Mouse (Mus musculus) spleen, postnatal 14 days (tissue): Measurements from ENCODE around the gene Fasl.

Experiments used
- DNase-seq, 2 experiments: peaks; one replicate each; pipeline ENCODE4 v3.0.0; 2021 to 2022; ENCODE audit warnings: low spot score in 2 of 2

The Fasl gene

DNA sequence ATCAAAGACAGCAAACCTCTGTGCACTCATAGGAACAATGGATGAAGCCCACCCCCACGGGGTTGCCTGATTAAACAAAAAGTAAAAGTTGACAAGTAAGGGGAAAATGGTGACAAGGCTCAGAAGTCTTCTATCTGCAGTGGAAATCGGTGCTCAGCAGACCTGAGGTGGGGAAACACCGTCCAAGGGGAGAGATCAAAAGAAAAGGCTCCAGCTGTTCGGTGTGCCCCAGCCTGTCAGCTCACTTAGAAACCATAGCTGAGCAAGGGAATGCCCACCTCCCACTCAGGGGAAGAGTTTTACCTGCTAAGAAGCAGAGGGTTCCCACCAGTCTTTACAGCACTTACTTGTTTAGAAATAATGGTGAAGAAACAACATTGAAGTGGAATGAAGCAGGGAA is 26.7 kb downstream of the Fasl start:
- DNase-seq = no peak

DNA sequence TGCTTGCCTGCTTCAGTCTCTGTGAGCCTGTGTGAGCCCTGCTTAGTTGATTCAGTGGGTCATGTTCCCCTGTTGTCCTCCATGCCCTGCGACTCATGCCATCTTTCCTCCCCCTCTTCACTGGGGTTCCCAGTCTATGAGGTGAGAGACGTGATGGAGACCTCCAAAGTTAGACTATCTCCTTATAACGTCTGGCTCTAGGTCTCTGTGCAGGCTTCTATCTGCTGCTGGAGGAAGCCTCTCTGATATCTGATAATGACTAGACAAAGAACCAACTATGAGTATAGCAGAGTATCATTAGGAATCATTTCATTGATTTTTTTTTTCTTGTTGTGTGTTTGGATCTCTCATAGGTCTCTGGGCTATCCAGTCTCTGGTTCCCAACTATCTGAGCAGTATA is 31.7 kb downstream of the Fasl start:
- DNase-seq = no peak

DNA sequence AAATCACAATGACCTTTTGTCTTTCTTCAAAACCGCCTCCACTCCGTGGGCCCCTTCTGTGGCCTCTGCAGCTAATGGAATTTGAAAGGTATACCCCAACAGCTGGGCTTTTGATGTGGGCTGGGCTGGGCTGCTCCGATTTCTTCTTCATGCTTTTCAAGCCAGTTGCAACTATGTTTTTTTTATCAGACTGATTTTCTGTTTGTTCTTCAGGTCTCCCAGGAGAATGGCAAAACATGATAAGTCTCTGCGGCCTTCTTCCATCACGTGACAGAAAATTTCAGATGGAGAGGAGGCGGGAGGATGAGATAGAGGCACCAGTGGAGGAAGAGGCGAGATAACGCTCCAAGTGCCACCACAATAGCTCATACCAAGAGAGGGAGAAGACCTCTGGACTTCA is 37.0 kb downstream of the Fasl start:
- DNase-seq = no peak

DNA sequence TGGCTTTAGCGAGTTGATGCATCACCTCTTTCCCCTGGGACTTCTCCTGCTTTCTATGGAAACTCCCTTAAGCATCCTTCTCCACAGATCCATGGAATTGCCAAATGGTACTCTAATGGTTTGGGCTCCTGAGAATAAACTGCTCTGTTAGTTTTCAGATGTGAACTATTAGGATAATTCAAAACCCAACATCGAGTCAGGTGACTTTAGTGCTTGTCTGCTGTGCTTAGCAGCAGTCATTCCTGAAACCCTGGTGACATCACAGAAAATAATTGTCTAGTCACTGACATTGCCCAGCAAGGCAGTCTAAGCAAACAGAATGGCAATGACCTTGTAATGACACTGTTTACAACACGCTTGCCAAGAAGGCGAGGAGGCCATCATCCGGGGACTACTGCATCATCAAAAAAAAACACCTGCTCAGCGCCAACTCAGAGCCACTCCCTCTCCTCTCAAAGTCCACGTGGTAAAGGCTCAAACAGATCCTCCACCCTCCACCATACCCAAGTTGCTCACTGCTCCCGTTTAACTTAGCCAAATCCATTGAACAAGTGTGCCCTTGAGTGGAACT is 37.7 kb downstream of the Fasl start:
- DNase-seq = no peak

GRCm38 (mm10) chr1:161748685-161749084 is 39.6 kb downstream of the Fasl start:
- DNase-seq = no peak

DNA sequence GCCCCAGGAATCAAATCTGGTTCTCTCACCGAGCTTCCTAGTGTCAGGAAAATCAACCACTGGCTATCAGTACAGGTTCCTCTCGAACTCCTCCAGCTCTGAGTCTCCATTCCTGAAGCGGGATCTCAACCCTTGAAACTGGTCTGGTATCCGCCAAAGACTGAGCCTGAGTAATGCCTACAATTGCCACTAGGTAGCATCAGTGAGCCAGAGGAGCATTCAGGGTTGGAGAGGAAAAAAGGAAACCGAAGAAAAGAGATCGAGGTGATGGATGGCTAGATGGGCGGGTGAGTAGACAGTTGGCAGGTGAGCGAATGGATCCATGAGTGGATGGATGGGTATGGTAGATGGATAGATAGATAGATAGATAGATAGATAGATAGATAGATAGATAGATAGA is 40.2 kb downstream of the Fasl start:
- peak; percentile 57 to 76 for DNase-seq

DNA sequence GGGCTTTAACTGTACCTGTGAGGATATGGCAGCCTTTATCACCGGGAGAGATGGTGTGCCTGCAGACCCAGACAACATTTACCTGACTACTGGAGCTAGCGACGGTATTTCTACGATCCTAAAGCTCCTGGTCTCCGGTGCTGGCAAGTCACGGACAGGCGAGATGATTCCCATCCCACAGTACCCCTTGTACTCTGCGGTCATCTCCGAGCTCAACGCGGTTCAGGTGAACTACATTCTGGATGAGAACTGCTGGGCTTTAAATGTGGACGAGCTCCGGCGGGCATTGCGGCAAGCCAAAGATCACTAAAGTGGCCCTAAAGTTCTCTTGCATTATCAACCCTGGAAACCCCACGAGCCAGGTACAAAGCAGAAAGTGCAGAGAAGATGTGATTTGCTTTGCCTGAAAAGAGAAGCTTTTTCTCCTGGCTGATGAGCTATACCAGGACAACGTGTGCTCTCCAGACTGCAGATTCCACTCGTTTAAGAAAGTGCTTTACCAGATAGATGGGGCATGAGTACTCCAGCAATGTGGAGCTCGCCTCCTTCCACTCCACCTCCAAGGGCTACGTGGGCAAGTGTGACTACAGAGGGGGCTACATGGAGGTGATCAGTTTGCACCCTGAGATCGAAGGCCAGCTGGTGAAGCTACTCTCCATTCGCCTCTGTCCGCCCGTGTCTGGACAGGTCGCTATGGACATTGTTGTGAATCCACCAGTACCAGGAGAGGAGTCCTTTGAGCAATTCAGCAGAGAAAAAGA is 41.6 kb downstream of the Fasl start:
- no peak for DNase-seq

GRCm38 (mm10) chr1:161744855-161745254 is 43.4 kb downstream of the Fasl start:
- no peak for DNase-seq

- DNase-seq = no peak
These were observed 44.1 kb downstream of the Fasl start for GRCm38 (mm10) chr1:161744209-161744608.

- no peak for DNase-seq
These were observed 45.6 kb downstream of the Fasl start for GRCm38 (mm10) chr1:161742481-161743267.

DNA sequence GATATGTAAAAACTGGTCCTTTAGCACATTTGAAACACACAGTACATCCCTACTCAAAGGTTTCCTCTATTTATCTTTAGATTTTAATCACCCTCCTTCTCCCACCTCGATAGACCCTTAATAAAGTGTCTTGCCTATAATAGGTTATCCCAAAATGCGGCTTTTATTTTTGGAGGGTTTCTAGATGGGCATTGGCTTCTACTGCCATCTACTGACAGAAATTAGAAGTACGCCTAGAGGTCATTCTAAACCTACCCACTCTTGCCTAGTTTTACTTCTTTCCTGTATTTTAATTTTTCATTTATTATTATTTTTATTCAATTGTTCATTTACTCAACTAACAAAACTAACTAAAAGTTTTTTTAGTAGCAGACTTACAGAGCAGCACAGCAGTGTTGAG is 51.4 kb downstream of the Fasl start:
- DNase-seq = no peak

GRCm38 (mm10) chr1:161736255-161736654 is 52.0 kb downstream of the Fasl start:
- no peak for DNase-seq

DNA sequence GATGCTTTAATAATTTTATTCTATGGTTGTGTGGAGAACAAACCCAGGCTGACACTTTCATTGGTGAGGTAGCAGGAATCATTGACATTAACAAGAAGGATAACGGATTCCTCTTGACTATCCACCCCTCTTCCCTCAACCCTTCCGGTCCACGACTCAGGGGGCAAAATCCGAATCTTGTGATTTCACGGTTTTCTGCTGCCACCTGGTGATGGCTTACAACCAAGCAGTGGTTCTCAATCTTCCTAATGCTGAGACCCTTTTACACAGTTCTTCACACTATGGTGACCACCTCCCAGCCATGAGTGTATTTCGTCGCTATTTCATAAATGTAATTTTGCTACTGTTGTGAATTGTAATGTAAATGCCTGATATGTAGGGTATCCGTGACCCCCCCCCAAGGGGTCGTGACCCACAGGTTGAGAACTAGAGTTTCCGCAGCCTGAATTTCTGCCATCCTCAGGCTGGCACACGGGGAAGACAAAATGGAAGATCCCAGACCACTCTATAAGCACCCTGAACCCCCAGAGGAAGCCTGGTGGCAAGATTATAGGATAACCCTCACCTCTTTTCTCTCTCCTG is 52.7 kb downstream of the Fasl start:
- peak in 1 of 2 experiments; percentile 21 for DNase-seq

GRCm38 (mm10) chr1:161734741-161735211 is 53.5 kb downstream of the Fasl start:
- DNase-seq = no peak

GRCm38 (mm10) chr1:161734314-161734713 is 54.0 kb downstream of the Fasl start:
- DNase-seq = no peak
